Comparison of ENCODE assay signal across 8 mouse cellular contexts in genomic region chr1:170884978-170885561, GRCm38 (mm10). TPM values are rescaled to one million over a fixed set of nuclear protein-coding genes. Genes with fewer than 3 reads are reported as not detected.
A peak's percentile ranks its signal among the peaks of the same experiment; 100 is the strongest.
DNase-seq lines count a peak whose midpoint lies in the region; ATAC-seq and TF ChIP-seq lines count a peak whose summit lies in the region.

Gene Gm26620, plus strand, starts transcription at chr1:170885065.
Gene Dusp12, minus strand, starts transcription at chr1:170885540.

- H3K4me3 ChIP-seq in embryonic facial prominence, embryonic 14.5 days (ENCODE audit: low read depth, low read length) = peak within 1 kb of the TSS; percentile 70
- peak within 1 kb of the TSS; percentile 87 for H3K4me3 ChIP-seq in kidney, adult 2 months (ENCODE audit: insufficient read depth, low read depth, low read length)
- H3K4me3 ChIP-seq in limb, embryonic 12.5 days (replicated peaks) = peak within 1 kb of the TSS; percentile 91
- H3K4me3 ChIP-seq in midbrain, embryonic 14.5 days (replicated peaks; ENCODE audit: low read depth, low read length) = peak within 1 kb of the TSS; percentile 97

- peak within 1 kb of the TSS; percentile 65 for H3K4me2 ChIP-seq in embryonic facial prominence, embryonic 14.5 days (ENCODE audit: low read depth, low read length)
- peak within 1 kb of the TSS; percentile 81 for H3K4me2 ChIP-seq in limb, embryonic 12.5 days
- H3K4me2 ChIP-seq in midbrain, embryonic 14.5 days (ENCODE audit: low read length) = peak within 1 kb of the TSS; percentile 72

- peaks cover 5% of the 10 kb centered on the region; the same call in 1 of the 2 replicates for H3K4me1 ChIP-seq in embryonic facial prominence, embryonic 14.5 days (ENCODE audit: control insufficient read depth, insufficient read depth, low read length)
- peaks cover 15% of the 10 kb centered on the region; the same call in 1 of the 2 replicates for H3K4me1 ChIP-seq in kidney, adult 2 months (ENCODE audit: control insufficient read depth, insufficient read depth, low read length)
- H3K4me1 ChIP-seq in limb, embryonic 12.5 days (replicated peaks) = peaks cover 9% of the 10 kb centered on the region
- H3K4me1 ChIP-seq in midbrain, embryonic 14.5 days (ENCODE audit: control insufficient read depth, insufficient read depth, low read length) = 0 out of 2 replicates have a peak, but pooled peaks cover 5% of the 10 kb centered on the region

- peaks cover 15% of the 10 kb centered on the region for H3K36me3 ChIP-seq in embryonic facial prominence, embryonic 14.5 days (ENCODE audit: control insufficient read depth, insufficient read depth, low read length)
- no peaks in the 10 kb centered on the region for H3K36me3 ChIP-seq in kidney, adult 2 months (ENCODE audit: control insufficient read depth, insufficient read depth, low read length)
- H3K36me3 ChIP-seq in limb, embryonic 12.5 days = peaks cover 17% of the 10 kb centered on the region
- H3K36me3 ChIP-seq in midbrain, embryonic 14.5 days (ENCODE audit: control insufficient read depth, insufficient read depth, low read length) = peaks cover 10% of the 10 kb centered on the region

- WGBS in embryonic facial prominence, embryonic 14.5 days = 0% methylated on average over 36 of the region's 46 CpGs
- WGBS in kidney, adult 2 months = under 1% methylated on average over 46 of the region's 46 CpGs
- under 1% methylated on average over 46 of the region's 46 CpGs for WGBS in limb, embryonic 12.5 days
- under 1% methylated on average over 46 of the region's 46 CpGs for WGBS in midbrain, embryonic 14.5 days

- peak; percentile 97 for ATAC-seq in embryonic facial prominence, embryonic 14.5 days (ENCODE audit: low read depth)
- ATAC-seq in limb, embryonic 12.5 days (ENCODE audit: insufficient number of reproducible peaks, insufficient read depth, low FRiP score, low TSS enrichment, low read depth) = peak; percentile 87
- ATAC-seq in midbrain, embryonic 14.5 days (ENCODE audit: low FRiP score, low TSS enrichment) = peak; percentile 91

- H3K9ac ChIP-seq in embryonic facial prominence, embryonic 14.5 days (ENCODE audit: low read depth, low read length) = peak within 1 kb of the TSS; percentile 82
- H3K9ac ChIP-seq in limb, embryonic 12.5 days (replicated peaks) = peak within 1 kb of the TSS; percentile 80
- peak within 1 kb of the TSS; percentile 93 for H3K9ac ChIP-seq in midbrain, embryonic 14.5 days (replicated peaks; ENCODE audit: low read length)

- no peaks in the 10 kb centered on the region for H3K9me3 ChIP-seq in embryonic facial prominence, embryonic 14.5 days (ENCODE audit: control insufficient read depth, low read length)
- H3K9me3 ChIP-seq in limb, embryonic 12.5 days = no peaks in the 10 kb centered on the region
- no peaks in the 10 kb centered on the region for H3K9me3 ChIP-seq in midbrain, embryonic 14.5 days (ENCODE audit: control insufficient read depth, low read length)

- DNase-seq in 416B (ENCODE audit: low read depth) = peak; percentile 92
- peak; percentile 44 to 72 for DNase-seq in adrenal gland, postnatal 4 days (ENCODE audit: low spot score in 2 of 2)
- peak; percentile 97 for DNase-seq in embryonic facial prominence, embryonic 14.5 days (ENCODE audit: low spot score)
- peak; percentile 88 to 90 for DNase-seq in heart, adult 18-20 months
- peak; percentile 92 for DNase-seq in kidney, adult 2 months
- peak; percentile 96 for DNase-seq in midbrain, embryonic 14.5 days
- peak; percentile 65 for DNase-seq in spleen, adult 12 weeks (ENCODE audit: low spot score)

- no peaks in the 10 kb centered on the region for H3K27me3 ChIP-seq in embryonic facial prominence, embryonic 14.5 days (replicated peaks; ENCODE audit: control insufficient read depth, insufficient read depth, low read length)
- no peaks in the 10 kb centered on the region for H3K27me3 ChIP-seq in kidney, adult 2 months (replicated peaks; ENCODE audit: control insufficient read depth, insufficient read depth, low read length)
- H3K27me3 ChIP-seq in limb, embryonic 12.5 days = peaks cover 4% of the 10 kb centered on the region; the same call in 1 of the 2 replicates
- H3K27me3 ChIP-seq in midbrain, embryonic 14.5 days (ENCODE audit: control insufficient read depth, insufficient read depth, low read length) = no peaks in the 10 kb centered on the region

- TF ChIP-seq POLR2A in kidney, adult 2 months (IDR thresholded peaks at IDR 0.05; ENCODE audit: low read depth, low read length) = no peak

- H3K27ac ChIP-seq in embryonic facial prominence, embryonic 14.5 days (replicated peaks; ENCODE audit: low read depth, low read length) = peak within 1 kb of the TSS; percentile 71
- H3K27ac ChIP-seq in kidney, adult 2 months (ENCODE audit: insufficient read depth, low read depth, low read length) = peak within 1 kb of the TSS; percentile 78
- H3K27ac ChIP-seq in limb, embryonic 12.5 days = peak within 1 kb of the TSS; percentile 79
- H3K27ac ChIP-seq in midbrain, embryonic 14.5 days (replicated peaks; ENCODE audit: low read depth, low read length) = peak within 1 kb of the TSS; percentile 86

- peak; percentile 77 for TF ChIP-seq CTCF in kidney, adult 2 months (conservative IDR thresholded peaks at IDR 0.05; ENCODE audit: insufficient read depth, insufficient read length, low read depth, low read length)

RNA-seq across cellular contexts. Expression of gene Gm26620, which starts in this region (rescaled TPM):
- total RNA-seq in adrenal gland, postnatal 4 days (2021) = 1 to 10 TPM; 1.1 to 1.7 TPM
- polyA plus RNA-seq in embryonic facial prominence, embryonic 14.5 days (2014; fragmentation: Nextera tagmentation; extraction: Ambion mirVana) = 1.1 and 1.5 TPM in 2 replicates
- total RNA-seq in heart, adult 18-20 months (2021) = under 1 TPM; 0.45 to 0.49 TPM
- 0.75 and 1.8 TPM in 2 replicates for polyA plus RNA-seq in kidney, adult 2 months (2012; rRNA removed)
- 0.28 and 0.42 TPM in 2 replicates for polyA plus RNA-seq in limb, embryonic 12.5 days (2016; fragmentation: Nextera tagmentation; extraction: Ambion mirVana)
- 0.90 and 0.95 TPM in 2 replicates for polyA plus RNA-seq in midbrain, embryonic 14.5 days (2014; fragmentation: Nextera tagmentation; extraction: Ambion mirVana)

RNA-seq across cellular contexts. Expression of gene Dusp12, which starts in this region (rescaled TPM):
- total RNA-seq in adrenal gland, postnatal 4 days (2021) = 10 to 100 TPM; 24.1 to 26.4 TPM
- 43.7 and 44.7 TPM in 2 replicates for polyA plus RNA-seq in embryonic facial prominence, embryonic 14.5 days (2014; fragmentation: Nextera tagmentation; extraction: Ambion mirVana)
- 1 to 10 TPM; 8.1 to 8.3 TPM for total RNA-seq in heart, adult 18-20 months (2021)
- polyA plus RNA-seq in kidney, adult 2 months (2012; rRNA removed) = 13.8 and 18.8 TPM in 2 replicates
- polyA plus RNA-seq in limb, embryonic 12.5 days (2016; fragmentation: Nextera tagmentation; extraction: Ambion mirVana) = 46.0 and 53.2 TPM in 2 replicates
- polyA plus RNA-seq in midbrain, embryonic 14.5 days (2014; fragmentation: Nextera tagmentation; extraction: Ambion mirVana) = 40.9 and 44.0 TPM in 2 replicates

Comparison
In these comparisons a context has a peak if more than half of its experiments do, and no peak if none do; other contexts are left out.
1. Peak in every context shown above with its lines: DNase-seq, ATAC-seq, H3K4me3 ChIP-seq and H3K27ac ChIP-seq.